Mouse (Mus musculus): ENCODE data around the gene Ropn1l.

- TF ChIP-seq POLR2A (IDR thresholded peaks at IDR 0.05; ENCODE audit: control insufficient read depth in 1 of 2, insufficient read depth in 1 of 2, low read depth in 1 of 2, low read length in 2 of 2, poor library complexity in 1 of 2) (no peak), CTCF (IDR thresholded peaks at IDR 0.05 in 2 of 3, conservative IDR thresholded peaks at IDR 0.05 in 1 of 3; ENCODE audit: control insufficient read depth in 1 of 3, insufficient read depth in 1 of 3, low read depth in 2 of 3, low read length in 3 of 3, poor library complexity in 1 of 3, severe bottlenecking in 1 of 3) (no peak), E2F4 (IDR thresholded peaks at IDR 0.05; ENCODE audit: borderline replicate concordance, low read depth, low read length) (no peak), USF2 (IDR thresholded peaks at IDR 0.05; ENCODE audit: borderline replicate concordance in 1 of 2, insufficient read depth in 1 of 2, low read depth in 1 of 2, low read length in 2 of 2) (no peak), GATA1 (IDR thresholded peaks at IDR 0.05; ENCODE audit: low read depth, low read length) (no peak), ZNF384 (IDR thresholded peaks at IDR 0.05; ENCODE audit: low read depth, low read length) (no peak), MXI1 (IDR thresholded peaks at IDR 0.05; ENCODE audit: low read depth, low read length) (no peak), MAX (IDR thresholded peaks at IDR 0.05; ENCODE audit: low read length) (no peak)
Measured at GRCm38 (mm10) chr15:31468806-31469205, 15.3 kb upstream of the Ropn1l start.

Measured in MEL (cell line).